Mouse (Mus musculus): ENCODE data around the gene Ano6. TPM values are rescaled to one million over a fixed set of nuclear protein-coding genes. Genes with fewer than 3 reads are reported as not detected.

Gene Ano6
- polyA plus RNA-seq, 1 experiment from 2014 or later = 35.2 TPM

GRCm38 (mm10) chr15:95921639-95922038, 131.0 kb downstream of the Ano6 start:
- no peak for TF ChIP-seq CTCF (IDR thresholded peaks at IDR 0.05; ENCODE audit: low read depth)
- Histone ChIP-seq H3K4me2 (ENCODE audit: low read length) (no peak overlapping the region), H3K9ac (ENCODE audit: low read depth, low read length) (no peak overlapping the region), H3K27ac (no peak overlapping the region), H3K4me3 (replicated peaks; ENCODE audit: low read depth, low read length) (no peak overlapping the region), H3K4me1 (replicated peaks; ENCODE audit: insufficient read depth, low read length) (no peaks in the 10 kb centered on the region), H3K36me3 (ENCODE audit: insufficient read depth, low read length) (peaks cover 21% of the 10 kb centered on the region), H3K27me3 (ENCODE audit: insufficient read depth, low read length) (no peaks in the 10 kb centered on the region), H3K9me3 (replicated peaks; ENCODE audit: low read length) (no peaks in the 10 kb centered on the region)
- no peak for ATAC-seq (replicated peaks; ENCODE audit: low FRiP score, low read depth)
- DNase-seq (ENCODE audit: low spot score) = no peak
- WGBS = 92% methylated on average over 4 of the region's 4 CpGs

- no peak overlapping the region for H3K4me2 ChIP-seq (ENCODE audit: low read length)
- no peak overlapping the region for H3K27ac ChIP-seq
- no peak overlapping the region for H3K9ac ChIP-seq (ENCODE audit: low read depth, low read length)
- no peak for ATAC-seq (replicated peaks; ENCODE audit: low FRiP score, low read depth)
- no peak overlapping the region for H3K4me3 ChIP-seq (replicated peaks; ENCODE audit: low read depth, low read length)
- 91% methylated on average over 6 of the region's 6 CpGs for WGBS
- TF ChIP-seq CTCF (IDR thresholded peaks at IDR 0.05; ENCODE audit: low read depth) = no peak
- no peak for DNase-seq (ENCODE audit: low spot score)
- no peaks in the 10 kb centered on the region for H3K4me1 ChIP-seq (replicated peaks; ENCODE audit: insufficient read depth, low read length)
- H3K36me3 ChIP-seq (ENCODE audit: insufficient read depth, low read length) = peaks cover 15% of the 10 kb centered on the region
- no peaks in the 10 kb centered on the region for H3K27me3 ChIP-seq (ENCODE audit: insufficient read depth, low read length)
- no peaks in the 10 kb centered on the region for H3K9me3 ChIP-seq (replicated peaks; ENCODE audit: low read length)
These were observed 131.9 kb downstream of the Ano6 start for GRCm38 (mm10) chr15:95922558-95922957.

GRCm38 (mm10) chr15:95925334-95925986, 134.8 kb downstream of the Ano6 start:
- WGBS = 79% methylated on average over 8 of the region's 8 CpGs
- H3K36me3 ChIP-seq (ENCODE audit: insufficient read depth, low read length) = peaks cover 30% of the 10 kb centered on the region; the same call in 1 of the 2 replicates
- no peak overlapping the region for H3K27ac ChIP-seq
- no peaks in the 10 kb centered on the region for H3K9me3 ChIP-seq (replicated peaks; ENCODE audit: low read length)
- H3K4me2 ChIP-seq (ENCODE audit: low read length) = no peak overlapping the region
- ATAC-seq (replicated peaks; ENCODE audit: low FRiP score, low read depth) = no peak
- H3K27me3 ChIP-seq (ENCODE audit: insufficient read depth, low read length) = no peaks in the 10 kb centered on the region
- no peak overlapping the region for H3K4me3 ChIP-seq (replicated peaks; ENCODE audit: low read depth, low read length)
- no peak overlapping the region for H3K9ac ChIP-seq (ENCODE audit: low read depth, low read length)
- H3K4me1 ChIP-seq (replicated peaks; ENCODE audit: insufficient read depth, low read length) = no peaks in the 10 kb centered on the region
- TF ChIP-seq CTCF (IDR thresholded peaks at IDR 0.05; ENCODE audit: low read depth) = no peak
- DNase-seq (ENCODE audit: low spot score) = peak; percentile 27

GRCm38 (mm10) chr15:95929087-95929486, 138.4 kb downstream of the Ano6 start:
- Histone ChIP-seq H3K9me3 (replicated peaks; ENCODE audit: low read length) (no peaks in the 10 kb centered on the region), H3K27me3 (ENCODE audit: insufficient read depth, low read length) (no peaks in the 10 kb centered on the region), H3K4me2 (ENCODE audit: low read length) (no peak overlapping the region), H3K4me1 (replicated peaks; ENCODE audit: insufficient read depth, low read length) (no peaks in the 10 kb centered on the region), H3K4me3 (replicated peaks; ENCODE audit: low read depth, low read length) (no peak overlapping the region), H3K36me3 (ENCODE audit: insufficient read depth, low read length) (peaks cover 31% of the 10 kb centered on the region; the same call in 1 of the 2 replicates), H3K27ac (no peak overlapping the region), H3K9ac (ENCODE audit: low read depth, low read length) (no peak overlapping the region)
- no peak for DNase-seq (ENCODE audit: low spot score)
- no peak for TF ChIP-seq CTCF (IDR thresholded peaks at IDR 0.05; ENCODE audit: low read depth)
- no peak for ATAC-seq (replicated peaks; ENCODE audit: low FRiP score, low read depth)
- WGBS = 94% methylated on average over 6 of the region's 6 CpGs

- H3K27ac ChIP-seq = peak overlapping the region; percentile 44; the same call in 1 of the 2 replicates
- no peaks in the 10 kb centered on the region for H3K4me1 ChIP-seq (replicated peaks; ENCODE audit: insufficient read depth, low read length)
- H3K9ac ChIP-seq (ENCODE audit: low read depth, low read length) = no peak overlapping the region
- H3K4me2 ChIP-seq (ENCODE audit: low read length) = no peak overlapping the region
- TF ChIP-seq CTCF (IDR thresholded peaks at IDR 0.05; ENCODE audit: low read depth) = no peak
- WGBS = 47% methylated on average over 16 of the region's 16 CpGs
- H3K9me3 ChIP-seq (replicated peaks; ENCODE audit: low read length) = no peaks in the 10 kb centered on the region
- H3K4me3 ChIP-seq (replicated peaks; ENCODE audit: low read depth, low read length) = no peak overlapping the region
- peak; percentile 83 for DNase-seq (ENCODE audit: low spot score)
- ATAC-seq (replicated peaks; ENCODE audit: low FRiP score, low read depth) = no peak
- H3K36me3 ChIP-seq (ENCODE audit: insufficient read depth, low read length) = peaks cover 31% of the 10 kb centered on the region; the same call in 1 of the 2 replicates
- no peaks in the 10 kb centered on the region for H3K27me3 ChIP-seq (ENCODE audit: insufficient read depth, low read length)
These were observed 140.6 kb downstream of the Ano6 start for GRCm38 (mm10) chr15:95931013-95931775.

- 85% methylated on average over 5 of the region's 5 CpGs for WGBS
- peaks cover 31% of the 10 kb centered on the region; the same call in 1 of the 2 replicates for H3K36me3 ChIP-seq (ENCODE audit: insufficient read depth, low read length)
- ATAC-seq (replicated peaks; ENCODE audit: low FRiP score, low read depth) = no peak
These were observed 141.7 kb downstream of the Ano6 start for GRCm38 (mm10) chr15:95932358-95932757.

More at GRCm38 (mm10) chr15:95932358-95932757, 141.7 kb downstream of the Ano6 start:
- no peak for DNase-seq (ENCODE audit: low spot score)
- Histone ChIP-seq H3K4me2 (ENCODE audit: low read length) (no peak overlapping the region), H3K4me3 (replicated peaks; ENCODE audit: low read depth, low read length) (no peak overlapping the region), H3K9ac (ENCODE audit: low read depth, low read length) (no peak overlapping the region), H3K4me1 (replicated peaks; ENCODE audit: insufficient read depth, low read length) (no peaks in the 10 kb centered on the region), H3K27me3 (ENCODE audit: insufficient read depth, low read length) (no peaks in the 10 kb centered on the region), H3K27ac (no peak overlapping the region), H3K9me3 (replicated peaks; ENCODE audit: low read length) (no peaks in the 10 kb centered on the region)
- no peak for TF ChIP-seq CTCF (IDR thresholded peaks at IDR 0.05; ENCODE audit: low read depth)
